Mouse (Mus musculus) forebrain, embryonic 13.5 days (tissue): ENCODE measurements around the gene Erf. TPM values are rescaled to one million over a fixed set of nuclear protein-coding genes. Genes with fewer than 3 reads are reported as not detected.

Experiments
- ATAC-seq: fragments of 200-750 bp; cut with Nextera tagmentation; 2 replicates; pipeline ENCODE4 v1.8.0; 2017
- H3K27ac ChIP-seq: fragments of 300-500 bp; sonication (generic); 2 replicates; pipeline ENCODE4 v1.5.1; 2015; ENCODE audit warnings: inconsistent platforms, mild to moderate bottlenecking, moderate library complexity
- H3K27me3 ChIP-seq: fragments of 300-500 bp; sonication (generic); 2 replicates; pipeline ENCODE4 v1.6.1; 2015; ENCODE audit warnings: mild to moderate bottlenecking, inconsistent platforms
- H3K36me3 ChIP-seq: fragments of 300-500 bp; sonication (generic); 2 replicates; pipeline ENCODE4 v1.6.1; 2015; ENCODE audit warnings: mild to moderate bottlenecking, inconsistent platforms; ENCODE audit not compliant: poor library complexity, severe bottlenecking
- H3K4me1 ChIP-seq: fragments of 300-500 bp; sonication (generic); 2 replicates; pipeline ENCODE4 v1.6.1; 2015; ENCODE audit warnings: inconsistent platforms
- H3K4me2 ChIP-seq: fragments of 300-500 bp; sonication (generic); 2 replicates; pipeline ENCODE4 v1.6.1; 2015; ENCODE audit warnings: inconsistent platforms, mild to moderate bottlenecking, moderate library complexity
- H3K4me3 ChIP-seq: fragments of 300-500 bp; sonication (generic); 2 replicates; pipeline ENCODE4 v1.5.1; 2015; ENCODE audit warnings: mild to moderate bottlenecking, inconsistent platforms
- H3K9ac ChIP-seq: fragments of 300-500 bp; sonication (generic); 2 replicates; pipeline ENCODE4 v1.6.1; 2015; ENCODE audit warnings: mild to moderate bottlenecking, inconsistent platforms
- H3K9me3 ChIP-seq: fragments of 300-500 bp; sonication (generic); replicated peaks from 2 replicates; pipeline ENCODE4 v1.6.1; 2016; ENCODE audit warnings: inconsistent platforms
- WGBS: fragments of 180-500 bp; shearing (Covaris S2); methylation state at CpG from one replicate; pipeline ENCODE4 v1.1.7; 2015; 5-methylcytosine and 5-hydroxymethylcytosine counted together
- polyA plus RNA-seq: library from polyadenylated mRNA; unstranded; fragments of >200 nt; fragmentation: Nextera tagmentation; extraction: Ambion mirVana; gene quantifications from 2 replicates; pipeline ENCODE4 v1.2.1, GENCODE M21; 2015

The Erf gene
- polyA plus RNA-seq, 1 experiment from 2014 or later, result 5.5 TPM

DNA sequence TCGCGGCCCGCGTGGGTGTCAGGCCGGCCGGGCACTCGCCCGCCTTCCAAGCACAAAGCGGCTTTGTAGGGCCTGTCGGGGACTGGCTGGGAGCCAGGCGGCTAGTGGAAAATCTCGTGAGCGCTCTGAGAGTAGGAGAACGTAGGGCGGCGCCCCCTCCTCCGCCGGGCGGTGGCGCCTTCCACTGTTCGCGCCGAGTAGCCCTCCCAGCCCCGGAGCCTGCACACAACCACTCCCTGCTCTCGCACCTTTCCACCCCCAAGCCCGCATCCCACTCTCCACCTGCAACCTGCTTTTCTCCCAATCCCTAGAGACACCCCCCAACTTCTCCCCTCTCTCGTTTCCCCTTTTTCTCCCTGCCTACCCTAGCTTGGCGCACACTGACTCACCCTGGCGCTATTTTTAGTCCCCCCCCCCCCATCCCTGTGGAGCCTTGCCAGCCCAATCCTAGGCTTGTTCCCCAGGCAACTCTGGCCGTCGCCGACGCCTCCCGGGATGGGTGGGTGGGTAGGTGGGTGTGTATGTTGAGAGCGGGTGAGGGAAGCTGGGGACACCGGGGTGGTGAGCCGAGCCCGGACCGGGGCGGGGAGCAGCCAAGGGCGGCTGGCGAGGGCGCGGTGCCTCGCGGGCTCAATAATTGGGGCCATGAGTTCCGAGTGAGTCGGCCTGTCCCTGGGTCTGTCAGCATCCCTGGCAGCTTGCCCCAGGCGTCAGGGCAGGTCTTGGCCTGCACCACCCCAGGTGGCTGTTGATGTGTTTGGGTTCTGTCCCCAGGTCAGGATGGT, 28.7 kb upstream of the Erf start:
- Histone ChIP-seq H3K9ac (peak overlapping the region; percentile 85), H3K9me3 (no peaks in the 10 kb centered on the region), H3K4me2 (peak overlapping the region; percentile 81), H3K4me3 (peak overlapping the region; percentile 76), H3K27ac (peak overlapping the region; percentile 100), H3K27me3 (no peaks in the 10 kb centered on the region), H3K4me1 (peaks cover 65% of the 10 kb centered on the region), H3K36me3 (peaks cover 5% of the 10 kb centered on the region; the same call in 1 of the 2 replicates)
- ATAC-seq, result peak; percentile 64
- WGBS, result under 1% methylated on average over 38 of the region's 49 CpGs

DNA sequence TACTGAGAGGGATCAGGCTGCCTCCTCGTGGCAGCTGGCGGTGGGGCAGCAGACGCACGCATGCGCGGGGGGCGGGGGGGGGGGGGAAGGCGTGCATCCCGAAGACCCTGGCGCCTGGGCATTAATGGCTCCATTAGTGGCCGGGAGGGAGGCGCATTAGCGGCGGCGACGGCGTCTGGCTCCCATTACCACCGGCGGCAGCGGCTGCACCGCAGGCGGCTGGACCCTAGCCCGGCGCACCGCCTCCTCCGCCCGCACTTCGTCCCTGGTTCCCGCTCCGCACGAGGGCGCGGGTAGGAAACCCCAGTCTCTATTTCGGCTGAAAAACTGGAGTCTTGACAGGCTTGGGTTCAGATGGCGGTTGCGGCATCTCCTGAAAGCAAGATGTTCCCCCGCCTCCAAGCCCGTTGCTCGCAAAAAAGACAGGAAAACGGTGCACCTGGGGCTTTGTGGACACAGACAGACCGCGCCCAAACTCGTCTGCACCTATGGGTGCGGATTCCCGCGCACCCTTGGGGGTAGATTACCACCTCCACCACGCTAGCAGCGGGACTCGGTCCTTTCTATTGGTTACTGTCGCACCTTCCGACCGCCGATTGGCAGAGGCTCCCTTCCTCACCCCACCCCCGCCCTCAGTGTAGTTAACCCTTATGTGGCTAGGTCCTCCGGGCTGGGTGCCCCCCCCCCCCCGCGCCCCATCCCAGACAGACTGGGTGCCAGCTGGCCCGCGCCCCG, 27.9 kb upstream of the Erf start:
- Histone ChIP-seq H3K27ac (peak overlapping the region; percentile 100), H3K27me3 (no peaks in the 10 kb centered on the region), H3K4me2 (peak overlapping the region; percentile 81), H3K9ac (peak overlapping the region; percentile 85), H3K36me3 (peaks cover 12% of the 10 kb centered on the region), H3K4me3 (peak overlapping the region; percentile 76), H3K9me3 (no peaks in the 10 kb centered on the region), H3K4me1 (peaks cover 65% of the 10 kb centered on the region)
- under 1% methylated on average over 52 of the region's 60 CpGs for WGBS
- ATAC-seq, result peak; percentile 75

DNA sequence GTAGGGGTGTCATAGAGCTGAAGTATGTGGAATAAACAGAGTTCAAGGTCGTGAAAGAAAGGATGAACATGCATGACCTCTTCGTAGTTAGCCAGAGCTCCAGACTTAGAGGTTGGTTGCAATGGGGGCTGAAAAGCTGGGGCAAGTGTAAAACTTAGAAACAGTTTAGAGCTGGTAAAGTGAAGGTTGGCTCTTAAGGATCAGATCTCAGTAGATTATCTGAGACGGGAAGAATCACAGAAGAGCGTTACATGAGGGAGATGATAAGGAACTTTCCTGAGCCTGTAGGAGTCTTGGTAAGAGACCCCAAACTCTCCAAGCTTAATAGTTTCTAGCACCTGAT, 27.4 kb upstream of the Erf start:
- H3K4me2 ChIP-seq, result peak overlapping the region; percentile 81
- H3K36me3 ChIP-seq, result peaks cover 18% of the 10 kb centered on the region
- H3K9ac ChIP-seq, result peak overlapping the region; percentile 85
- H3K4me3 ChIP-seq, result peak overlapping the region; percentile 76
- no peaks in the 10 kb centered on the region for H3K9me3 ChIP-seq
- H3K27ac ChIP-seq, result peak overlapping the region; percentile 100
- no peaks in the 10 kb centered on the region for H3K27me3 ChIP-seq
- H3K4me1 ChIP-seq, result peaks cover 63% of the 10 kb centered on the region
- no peak for ATAC-seq
- 15% methylated on average over 4 of the region's 4 CpGs for WGBS

DNA sequence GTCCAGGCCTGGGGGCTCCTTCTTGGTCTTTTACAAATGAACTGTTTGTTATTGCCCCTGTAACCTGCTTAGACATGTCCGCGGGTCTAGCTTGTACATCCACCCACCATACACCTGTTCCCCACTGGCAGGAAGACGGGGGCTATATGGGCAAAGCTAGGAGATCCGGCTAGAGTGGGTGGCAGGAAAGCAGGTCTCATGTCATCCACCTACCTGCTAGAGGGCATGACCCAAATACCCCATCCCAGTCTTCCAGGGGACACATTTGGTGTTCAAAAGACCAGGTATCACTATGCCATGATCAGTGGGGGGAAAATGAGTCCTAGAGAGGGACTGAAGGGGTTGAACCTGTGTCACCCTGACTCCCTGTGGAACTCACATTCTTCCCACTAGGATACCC, 26.8 kb upstream of the Erf start:
- Histone ChIP-seq H3K4me1 (peaks cover 63% of the 10 kb centered on the region), H3K9me3 (no peaks in the 10 kb centered on the region), H3K36me3 (peaks cover 23% of the 10 kb centered on the region), H3K9ac (peak overlapping the region; percentile 85), H3K4me3 (peak overlapping the region; percentile 76), H3K27me3 (no peaks in the 10 kb centered on the region), H3K4me2 (peak overlapping the region; percentile 81), H3K27ac (peak overlapping the region; percentile 100; the same call in 1 of the 2 replicates)
- no peak for ATAC-seq
- WGBS, result 83% methylated on average over 4 of the region's 4 CpGs

DNA sequence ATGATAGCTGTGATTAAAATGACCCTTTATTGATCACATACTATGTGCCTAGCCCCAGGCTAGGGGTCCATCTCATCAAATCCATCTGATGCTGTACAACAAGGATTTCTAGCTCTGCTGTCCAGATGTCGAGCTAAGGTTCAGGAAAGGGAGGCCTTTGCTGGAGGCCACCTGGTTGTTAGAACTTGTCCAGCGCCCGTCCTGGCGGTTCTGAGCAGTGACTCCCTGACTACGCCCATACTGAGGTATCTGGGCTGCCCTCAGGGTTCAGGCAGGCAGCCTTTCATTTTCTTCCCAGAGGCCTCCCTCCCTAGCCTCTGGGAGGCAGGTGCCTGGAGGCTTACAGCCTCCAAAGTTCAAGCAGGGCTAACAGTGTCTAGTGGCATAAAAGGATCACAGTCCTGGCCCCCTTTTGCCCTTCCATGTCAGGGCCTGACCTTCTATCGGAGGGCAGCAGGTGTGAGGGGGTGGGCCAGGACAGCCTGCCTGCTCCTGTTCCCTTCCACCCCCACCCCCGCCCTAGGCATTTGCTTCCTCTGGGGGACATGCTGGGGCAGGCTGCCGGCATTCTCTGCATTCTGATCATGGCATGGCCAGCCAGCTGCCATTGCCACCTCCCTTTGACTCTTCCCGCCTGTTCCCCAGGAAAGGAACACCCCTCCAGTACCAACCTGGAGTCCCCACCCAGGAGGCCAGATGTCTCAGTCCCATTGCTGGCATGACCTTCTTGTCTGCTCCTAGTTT, 25.2 kb upstream of the Erf start:
- 65% methylated on average over 9 of the region's 9 CpGs for WGBS
- no peak for ATAC-seq

DNA sequence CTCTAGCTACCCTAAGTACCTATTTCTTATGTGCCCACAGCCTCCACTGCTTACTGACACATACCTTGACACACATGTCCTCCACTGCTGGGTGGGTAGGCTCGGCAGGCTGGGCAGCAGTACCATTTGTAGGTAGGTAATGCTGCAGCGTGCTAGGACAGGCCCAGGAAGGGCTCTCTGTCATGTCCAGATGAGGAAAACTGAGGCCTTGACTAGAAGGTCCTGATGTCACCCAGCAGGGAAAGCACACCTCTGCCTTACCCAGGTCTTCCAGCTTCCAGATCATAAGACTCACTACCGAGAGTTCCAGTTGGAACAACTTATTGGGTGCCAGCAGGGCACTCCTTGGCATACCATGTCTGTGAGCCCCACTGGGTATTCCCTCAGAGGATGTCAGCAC, 24.4 kb upstream of the Erf start:
- no peak overlapping the region for H3K27ac ChIP-seq
- peaks cover 52% of the 10 kb centered on the region for H3K4me1 ChIP-seq
- no peak overlapping the region for H3K4me2 ChIP-seq
- no peak overlapping the region for H3K9ac ChIP-seq
- H3K27me3 ChIP-seq, result no peaks in the 10 kb centered on the region
- no peak overlapping the region for H3K4me3 ChIP-seq
- H3K36me3 ChIP-seq, result peaks cover 43% of the 10 kb centered on the region
- no peak for ATAC-seq
- 90% methylated on average over 3 of the region's 3 CpGs for WGBS
- no peaks in the 10 kb centered on the region for H3K9me3 ChIP-seq

More for the DNA sequence above, 25.2 kb upstream of the Erf start:
- Histone ChIP-seq H3K9me3 (no peaks in the 10 kb centered on the region), H3K9ac (peak overlapping the region; percentile 38), H3K4me2 (0 out of 2 replicates have a peak overlapping the region, but pooled peaks have one; percentile 1), H3K4me1 (peaks cover 53% of the 10 kb centered on the region), H3K27ac (no peak overlapping the region), H3K4me3 (no peak overlapping the region), H3K27me3 (no peaks in the 10 kb centered on the region), H3K36me3 (peaks cover 40% of the 10 kb centered on the region)

DNA sequence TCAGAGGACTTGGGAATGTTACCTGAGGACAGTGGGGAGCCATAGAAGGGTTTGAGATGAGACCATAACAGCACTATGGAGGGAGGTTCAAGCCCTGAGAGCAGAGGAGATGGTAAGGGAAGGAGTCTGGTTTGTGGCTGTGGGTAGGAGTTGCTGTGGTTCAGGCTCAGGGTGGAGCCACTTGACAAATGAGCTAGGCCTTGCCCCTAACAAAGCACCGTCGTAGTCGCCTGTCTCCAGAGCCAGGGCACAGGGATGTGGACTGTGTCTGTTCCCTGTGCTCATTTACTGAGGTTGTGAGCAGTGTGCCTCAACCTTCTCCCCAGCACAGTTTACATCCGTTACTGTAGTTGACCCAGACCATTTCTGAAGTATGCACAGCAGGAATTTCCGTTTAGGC, 24.0 kb upstream of the Erf start:
- Histone ChIP-seq H3K4me3 (no peak overlapping the region), H3K4me2 (no peak overlapping the region), H3K4me1 (peaks cover 52% of the 10 kb centered on the region), H3K36me3 (peaks cover 43% of the 10 kb centered on the region), H3K9me3 (no peaks in the 10 kb centered on the region), H3K27ac (no peak overlapping the region), H3K9ac (peak overlapping the region; percentile 50), H3K27me3 (no peaks in the 10 kb centered on the region)
- no peak for ATAC-seq
- 60% methylated on average over 5 of the region's 5 CpGs for WGBS

DNA sequence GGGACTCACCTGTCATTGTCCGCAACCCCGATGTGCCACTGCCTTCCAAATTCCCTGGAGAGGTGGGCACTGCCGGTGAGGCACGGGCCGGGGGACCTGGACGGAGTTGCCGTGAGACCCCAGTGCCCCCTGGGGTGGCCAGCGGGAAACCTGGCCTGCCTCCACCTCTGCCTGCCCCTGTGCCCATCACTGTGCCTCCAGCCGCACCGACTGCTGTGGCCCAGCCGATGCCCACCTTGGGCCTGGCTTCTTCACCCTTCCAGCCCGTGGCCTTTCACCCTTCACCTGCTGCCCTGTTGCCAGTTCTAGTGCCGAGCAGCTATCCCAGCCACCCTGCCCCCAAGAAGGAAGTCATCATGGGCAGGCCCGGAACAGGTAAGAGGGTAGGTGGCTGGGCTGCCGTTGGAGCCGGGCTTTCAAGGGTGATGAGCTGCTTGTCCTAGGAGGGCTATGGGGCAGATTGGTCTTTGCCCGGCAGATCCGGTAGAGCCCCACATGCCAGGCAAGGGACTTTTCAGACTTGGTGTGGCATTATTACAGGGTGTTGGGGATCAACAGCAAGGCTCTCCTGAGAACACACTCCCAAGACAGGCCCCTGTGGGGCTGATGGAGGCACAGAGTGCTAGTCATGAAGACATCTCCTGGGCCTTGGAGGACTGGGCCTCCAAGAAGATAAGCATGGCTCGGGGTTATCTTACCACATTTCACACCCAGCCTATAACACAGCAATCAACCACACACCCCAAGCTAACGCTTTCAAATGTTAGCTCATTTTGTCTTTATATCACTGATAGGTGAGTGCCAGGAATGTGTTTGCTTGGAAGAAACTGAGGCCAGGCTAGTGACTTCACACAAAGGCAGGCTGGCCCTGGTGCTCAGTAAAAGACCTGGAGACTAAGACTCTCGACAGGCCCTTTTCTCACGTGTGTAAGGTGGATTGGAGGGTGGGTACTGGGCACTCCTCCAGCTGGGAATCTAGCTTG, 23.0 kb upstream of the Erf start:
- Histone ChIP-seq H3K9me3 (no peaks in the 10 kb centered on the region), H3K36me3 (peaks cover 43% of the 10 kb centered on the region), H3K4me3 (no peak overlapping the region), H3K27me3 (no peaks in the 10 kb centered on the region), H3K9ac (peak overlapping the region; percentile 50), H3K4me2 (0 out of 2 replicates have a peak overlapping the region, but pooled peaks have one; percentile 1), H3K4me1 (peaks cover 59% of the 10 kb centered on the region), H3K27ac (no peak overlapping the region)
- 90% methylated on average over 22 of the region's 22 CpGs for WGBS
- ATAC-seq, result no peak

DNA sequence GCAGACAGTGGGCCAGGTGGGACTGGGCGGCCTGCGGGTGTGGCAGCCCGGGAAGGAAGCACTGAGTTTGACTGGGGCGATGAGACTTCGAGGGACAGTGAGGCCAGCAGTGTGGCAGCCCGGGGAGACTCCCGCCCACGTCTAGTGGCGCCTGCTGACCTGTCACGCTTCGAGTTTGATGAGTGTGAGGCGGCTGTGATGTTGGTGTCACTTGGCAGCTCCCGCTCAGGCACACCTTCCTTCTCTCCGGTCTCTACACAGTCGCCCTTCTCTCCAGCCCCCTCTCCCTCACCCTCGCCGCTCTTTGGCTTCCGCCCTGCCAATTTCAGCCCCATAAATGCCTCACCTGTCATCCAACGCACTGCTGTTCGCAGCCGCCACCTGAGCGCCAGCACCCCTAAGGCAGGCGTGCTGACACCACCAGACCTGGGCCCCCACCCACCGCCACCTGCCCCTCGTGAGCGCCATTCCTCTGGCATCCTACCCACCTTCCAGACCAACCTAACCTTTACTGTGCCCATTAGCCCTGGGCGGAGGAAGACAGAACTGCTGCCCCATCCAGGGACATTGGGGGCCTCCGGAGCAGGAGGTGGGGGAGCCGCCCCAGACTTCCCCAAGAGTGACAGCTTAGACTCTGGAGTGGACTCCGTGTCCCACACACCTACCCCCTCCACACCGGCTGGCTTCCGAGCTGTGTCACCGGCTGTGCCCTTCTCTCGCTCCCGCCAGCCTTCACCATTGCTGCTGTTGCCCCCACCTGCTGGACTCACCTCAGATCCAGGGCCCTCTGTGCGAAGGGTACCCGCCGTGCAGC, 22.1 kb upstream of the Erf start:
- peaks cover 43% of the 10 kb centered on the region for H3K36me3 ChIP-seq
- no peak overlapping the region for H3K9ac ChIP-seq
- no peaks in the 10 kb centered on the region for H3K9me3 ChIP-seq
- WGBS, result 91% methylated on average over 38 of the region's 38 CpGs
- no peak overlapping the region for H3K4me2 ChIP-seq
- H3K4me1 ChIP-seq, result peaks cover 55% of the 10 kb centered on the region
- H3K27me3 ChIP-seq, result no peaks in the 10 kb centered on the region
- H3K4me3 ChIP-seq, result no peak overlapping the region
- no peak for ATAC-seq
- no peak overlapping the region for H3K27ac ChIP-seq

DNA sequence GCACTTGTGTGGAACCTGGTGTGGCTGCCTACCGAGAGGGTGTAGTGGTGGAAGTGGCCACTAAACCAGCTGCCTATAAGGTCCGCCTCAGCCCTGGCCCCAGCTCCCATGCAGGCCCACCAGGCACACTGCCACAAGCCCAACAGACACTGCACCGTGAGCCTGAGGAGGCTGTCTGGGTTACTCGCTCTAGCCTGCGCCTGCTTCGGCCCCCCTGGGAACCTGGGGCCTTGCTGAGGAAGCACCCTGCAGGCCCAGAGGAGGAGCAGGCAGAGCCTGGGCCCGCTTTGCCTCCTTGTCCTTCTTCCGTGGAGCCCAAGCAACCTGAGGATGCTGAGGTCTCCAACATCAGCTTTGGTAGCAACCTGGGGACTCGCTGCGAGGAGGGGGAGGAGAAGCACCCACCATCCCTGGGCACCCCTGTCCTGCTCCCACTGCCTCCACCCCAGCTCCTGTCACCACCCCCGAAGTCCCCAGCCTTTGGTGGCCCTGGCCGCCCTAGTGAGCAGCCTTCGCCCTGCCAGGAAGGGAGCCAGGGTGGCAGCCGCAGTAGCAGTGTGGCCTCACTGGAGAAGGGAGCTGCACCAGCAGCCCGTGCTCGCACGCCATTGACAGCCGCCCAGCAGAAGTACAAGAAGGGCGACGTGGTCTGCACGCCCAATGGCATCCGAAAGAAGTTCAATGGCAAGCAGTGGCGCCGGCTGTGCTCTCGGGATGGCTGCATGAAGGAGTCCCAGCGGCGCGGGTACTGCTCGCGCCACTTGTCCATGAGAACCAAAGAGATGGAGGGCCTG, 21.3 kb upstream of the Erf start:
- 90% methylated on average over 30 of the region's 30 CpGs for WGBS
- H3K4me3 ChIP-seq, result no peak overlapping the region
- no peaks in the 10 kb centered on the region for H3K9me3 ChIP-seq
- H3K4me2 ChIP-seq, result no peak overlapping the region
- H3K4me1 ChIP-seq, result peaks cover 52% of the 10 kb centered on the region
- no peak overlapping the region for H3K9ac ChIP-seq
- H3K27ac ChIP-seq, result no peak overlapping the region
- no peaks in the 10 kb centered on the region for H3K27me3 ChIP-seq
- H3K36me3 ChIP-seq, result peaks cover 43% of the 10 kb centered on the region
- ATAC-seq, result no peak
